Mouse (Mus musculus): Measurements from ENCODE around the gene Vasn.

DNA sequence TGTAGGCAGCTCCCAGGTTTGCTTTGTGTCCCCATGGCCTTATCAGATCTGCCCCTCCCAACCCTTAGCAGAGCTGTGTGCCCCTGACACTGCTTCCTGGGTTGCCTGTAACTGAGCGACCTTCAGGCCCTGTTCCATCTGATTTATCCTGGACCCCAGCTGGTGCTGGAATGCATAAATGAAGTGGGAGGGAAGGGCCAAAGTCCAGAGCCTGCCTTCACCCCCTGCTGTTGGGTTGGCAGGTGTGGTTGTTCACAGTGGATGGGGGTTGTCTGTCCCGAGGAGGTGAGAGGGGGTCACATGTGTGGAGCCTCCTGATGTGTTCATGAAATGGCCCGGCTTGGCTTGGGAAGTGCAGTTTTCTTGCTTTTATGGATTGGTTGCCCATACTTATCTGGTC, 37.6 kb upstream of the Vasn start:
- no peak for TF ChIP-seq POLR2A (IDR thresholded peaks at IDR 0.05; ENCODE audit: borderline replicate concordance, insufficient read depth, low read length)
- TF ChIP-seq CTCF (IDR thresholded peaks at IDR 0.05; ENCODE audit: borderline replicate concordance, insufficient read depth, low read depth, low read length) = no peak
